Mouse (Mus musculus) spleen, adult 2 months (tissue): ENCODE data around the gene Map3k15. TPM values are rescaled to one million over a fixed set of nuclear protein-coding genes. Genes with fewer than 3 reads are reported as not detected.

Experiments used
- DNase-seq, 2 experiments: peaks; one replicate each; pipeline versions ENCODE4 v3.0.0 to v3.0.0-alpha.2; 2012 to 2021; ENCODE audit warnings: low spot score in 2 of 2, low read depth in 1 of 2
- H3K27ac ChIP-seq: fragments of 200-500 bp; 2 replicates; pipeline ENCODE4 v1.5.1; 2012; ENCODE audit warnings: low read length, inconsistent platforms; ENCODE audit not compliant: insufficient read depth
- H3K27me3 ChIP-seq: fragments of 200-500 bp; 2 replicates; pipeline ENCODE4 v1.6.1; 2012; ENCODE audit warnings: mild to moderate bottlenecking, moderate library complexity, low read length, inconsistent platforms; ENCODE audit not compliant: control insufficient read depth, insufficient read depth
- H3K36me3 ChIP-seq: fragments of 200-500 bp; 2 replicates; pipeline ENCODE4 v1.6.1; 2012; ENCODE audit warnings: mild to moderate bottlenecking, low read length, inconsistent platforms; ENCODE audit not compliant: control insufficient read depth, insufficient read depth
- H3K4me1 ChIP-seq: fragments of 200-500 bp; 2 replicates; pipeline ENCODE4 v1.6.1; 2011; ENCODE audit warnings: inconsistent platforms; ENCODE audit not compliant: control insufficient read depth, insufficient read depth, insufficient read length
- H3K4me3 ChIP-seq: fragments of 200-500 bp; 2 replicates; pipeline ENCODE4 v1.5.1; 2011; ENCODE audit warnings: mild to moderate bottlenecking, inconsistent platforms; ENCODE audit not compliant: insufficient read depth, insufficient read length; ENCODE audit errors: extremely low read depth
- CTCF ChIP-seq: fragments of 200-500 bp; IDR thresholded peaks from 2 replicates; pipeline ENCODE4 v1.5.1; 2011; ENCODE audit warnings: mild to moderate bottlenecking, inconsistent platforms; ENCODE audit not compliant: insufficient read depth, insufficient read length, insufficient replicate concordance; ENCODE audit errors: extremely low read depth
- POLR2A ChIP-seq: fragments of 200-500 bp; IDR thresholded peaks from 2 replicates; pipeline ENCODE4 v1.6.1; 2011; ENCODE audit warnings: low read depth, low read length, inconsistent platforms
- WGBS: fragments of 180-500 bp; shearing (Covaris S2); methylation state at CpG from one replicate; pipeline ENCODE4 v1.1.7; 2018; 5-methylcytosine and 5-hydroxymethylcytosine counted together
- polyA plus RNA-seq: library from polyadenylated mRNA; depleted of rRNA; stranded (reverse); fragments of >200 nt; gene quantifications from 2 replicates; pipeline ENCODE4 v1.2.3, GENCODE M21; 2012; rRNA removed

The Map3k15 gene
- polyA plus RNA-seq, 1 experiment, result 0.54 TPM

GRCm38 (mm10) chrX:160153147-160153815, 165.0 kb downstream of the Map3k15 start:
- Histone ChIP-seq H3K27me3 (no peaks in the 10 kb centered on the region), H3K4me3 (no peak overlapping the region), H3K4me1 (no peaks in the 10 kb centered on the region), H3K27ac (no peak overlapping the region), H3K36me3 (no peaks in the 10 kb centered on the region)
- TF ChIP-seq CTCF (no peak), POLR2A (no peak)
- 56% methylated on average over 4 of the region's 4 CpGs for WGBS
- DNase-seq, result no peak

- no peak overlapping the region for H3K4me3 ChIP-seq
- no peaks in the 10 kb centered on the region for H3K36me3 ChIP-seq
- DNase-seq, result no peak
- 88% methylated on average over 3 of the region's 3 CpGs for WGBS
- TF ChIP-seq POLR2A, result no peak
- no peak for TF ChIP-seq CTCF
- no peaks in the 10 kb centered on the region for H3K27me3 ChIP-seq
- no peaks in the 10 kb centered on the region for H3K4me1 ChIP-seq
- no peak overlapping the region for H3K27ac ChIP-seq
These were observed 176.0 kb downstream of the Map3k15 start for GRCm38 (mm10) chrX:160164259-160164658.

GRCm38 (mm10) chrX:160166246-160166985, 178.2 kb downstream of the Map3k15 start:
- Histone ChIP-seq H3K27ac (no peak overlapping the region), H3K36me3 (no peaks in the 10 kb centered on the region), H3K27me3 (no peaks in the 10 kb centered on the region), H3K4me3 (no peak overlapping the region), H3K4me1 (no peaks in the 10 kb centered on the region)
- WGBS, result 72% methylated on average over 6 of the region's 6 CpGs
- no peak for DNase-seq
- no peak for TF ChIP-seq CTCF
- TF ChIP-seq POLR2A, result no peak

GRCm38 (mm10) chrX:160170150-160170549, 181.9 kb downstream of the Map3k15 start:
- 25% methylated on average over 3 of the region's 3 CpGs for WGBS

More at GRCm38 (mm10) chrX:160170150-160170549, 181.9 kb downstream of the Map3k15 start:
- Histone ChIP-seq H3K27me3 (no peaks in the 10 kb centered on the region), H3K36me3 (no peaks in the 10 kb centered on the region), H3K4me3 (no peak overlapping the region), H3K4me1 (no peaks in the 10 kb centered on the region), H3K27ac (no peak overlapping the region)
- DNase-seq, result peak in 1 of 2 experiments; percentile 41
- peak; percentile 28; the same call in 1 of the 2 replicates for TF ChIP-seq CTCF
- no peak for TF ChIP-seq POLR2A

Other genes starting within 250 kb of the Map3k15 start
- gene Pdha1, start 150.0 kb downstream of the Map3k15 start, polyA plus RNA-seq, result 19.7 and 22.5 TPM in 2 replicates